Mouse (Mus musculus) limb, embryonic 11.5 days (tissue): ENCODE data around the gene Esyt2. TPM values are rescaled to one million over a fixed set of nuclear protein-coding genes. Genes with fewer than 3 reads are reported as not detected.
A peak's percentile ranks its signal among the peaks of the same experiment; 100 is the strongest.

Source experiments
- ATAC-seq: fragments of 200-750 bp; cut with Nextera tagmentation; 2 replicates; pipeline ENCODE4 v1.8.0; 2017; ENCODE audit warnings: low read depth; ENCODE audit not compliant: insufficient number of reproducible peaks, low FRiP score, low TSS enrichment
- DNase-seq: peaks from one replicate; pipeline ENCODE4 v3.0.0-alpha.2; 2015; ENCODE audit warnings: low spot score
- H3K27ac ChIP-seq: fragments of 300-500 bp; sonication (generic); replicated peaks from 2 replicates; pipeline ENCODE4 v1.5.1; 2014; ENCODE audit warnings: low read depth, mild to moderate bottlenecking, low read length
- H3K27me3 ChIP-seq: fragments of 300-500 bp; sonication (generic); 2 replicates; pipeline ENCODE4 v1.6.1; 2014; ENCODE audit warnings: mild to moderate bottlenecking, low read length, mixed read lengths; ENCODE audit not compliant: control insufficient read depth, insufficient read depth
- H3K36me3 ChIP-seq: fragments of 300-500 bp; sonication (generic); 2 replicates; pipeline ENCODE4 v1.6.1; 2014; ENCODE audit warnings: mild to moderate bottlenecking, low read length, moderate library complexity, mixed read lengths; ENCODE audit not compliant: control insufficient read depth, insufficient read depth
- H3K4me1 ChIP-seq: fragments of 300-500 bp; sonication (generic); 2 replicates; pipeline ENCODE4 v1.6.1; 2014; ENCODE audit warnings: low read length, mixed read lengths; ENCODE audit not compliant: control insufficient read depth, insufficient read depth
- H3K4me2 ChIP-seq: fragments of 300-500 bp; sonication (generic); 2 replicates; pipeline ENCODE4 v1.6.1; 2014; ENCODE audit warnings: low read depth, mild to moderate bottlenecking, moderate library complexity; ENCODE audit not compliant: severe bottlenecking
- H3K4me3 ChIP-seq: fragments of 300-500 bp; sonication (generic); 2 replicates; pipeline ENCODE4 v1.5.1; 2014; ENCODE audit warnings: low read depth, low read length
- H3K9ac ChIP-seq: fragments of 300-500 bp; sonication (generic); 2 replicates; pipeline ENCODE4 v1.6.1; 2014; ENCODE audit warnings: mild to moderate bottlenecking, low read length
- H3K9me3 ChIP-seq: fragments of 300-500 bp; sonication (generic); 2 replicates; pipeline ENCODE4 v1.6.1; 2016; ENCODE audit warnings: low read length; ENCODE audit not compliant: control insufficient read depth
- WGBS: fragments of 180-500 bp; shearing (Covaris S2); extraction: QIAGEN DNeasy Blood & Tissue Kit; methylation state at CpG from one replicate; pipeline ENCODE4 v1.1.7; 2014; 5-methylcytosine and 5-hydroxymethylcytosine counted together
- polyA plus RNA-seq: library from polyadenylated mRNA; unstranded; fragments of >200 nt; fragmentation: Nextera tagmentation; extraction: Ambion mirVana; gene quantifications from 2 replicates; pipeline ENCODE4 v1.2.1, GENCODE M21; 2014

Esyt2 gene
- polyA plus RNA-seq, 1 experiment from 2014 or later = 18.7 TPM

GRCm38 (mm10) chr12:116255636-116256035 lies 25.4 kb upstream of the Esyt2 start:
- H3K4me3 ChIP-seq = no peak overlapping the region
- no peaks in the 10 kb centered on the region for H3K27me3 ChIP-seq
- ATAC-seq (no peak), DNase-seq (no peak)
- H3K9me3 ChIP-seq = no peaks in the 10 kb centered on the region
- no peak overlapping the region for H3K4me2 ChIP-seq
- WGBS = 93% methylated on average over 11 of the region's 11 CpGs
- no peaks in the 10 kb centered on the region for H3K36me3 ChIP-seq
- no peak overlapping the region for H3K27ac ChIP-seq
- H3K9ac ChIP-seq = no peak overlapping the region
- H3K4me1 ChIP-seq = no peaks in the 10 kb centered on the region

GRCm38 (mm10) chr12:116258321-116258720 lies 22.7 kb upstream of the Esyt2 start:
- ATAC-seq (no peak), DNase-seq (no peak)
- Histone ChIP-seq H3K9ac (no peak overlapping the region), H3K27ac (no peak overlapping the region), H3K4me3 (no peak overlapping the region), H3K4me1 (no peaks in the 10 kb centered on the region), H3K4me2 (no peak overlapping the region), H3K36me3 (no peaks in the 10 kb centered on the region), H3K9me3 (no peaks in the 10 kb centered on the region), H3K27me3 (no peaks in the 10 kb centered on the region)
- WGBS = 78% methylated on average over 2 of the region's 2 CpGs

- H3K36me3 ChIP-seq = no peaks in the 10 kb centered on the region
- H3K4me3 ChIP-seq = peak within 1 kb of the TSS; percentile 64
- no peaks in the 10 kb centered on the region for H3K9me3 ChIP-seq
- WGBS = 3% methylated on average over 47 of the region's 47 CpGs
- H3K27me3 ChIP-seq = no peaks in the 10 kb centered on the region
- peak; percentile 89 for DNase-seq
- peak within 1 kb of the TSS; percentile 76 for H3K9ac ChIP-seq
- H3K27ac ChIP-seq = peak within 1 kb of the TSS; percentile 58; the same call in 1 of the 2 replicates
- ATAC-seq = peak; percentile 98
- H3K4me2 ChIP-seq = peak within 1 kb of the TSS; percentile 57
- no peaks in the 10 kb centered on the region for H3K4me1 ChIP-seq
These were observed 18.2 kb upstream of the Esyt2 start, which contains the start of gene Wdr60 for GRCm38 (mm10) chr12:116262555-116263341. Gene Wdr60 (minus strand): TSS chr12:116263022.

- Histone ChIP-seq H3K9me3 (no peaks in the 10 kb centered on the region), H3K27me3 (no peaks in the 10 kb centered on the region), H3K9ac (no peak overlapping the region), H3K4me1 (no peaks in the 10 kb centered on the region), H3K36me3 (no peaks in the 10 kb centered on the region), H3K4me3 (no peak overlapping the region), H3K27ac (no peak overlapping the region), H3K4me2 (no peak overlapping the region)
- DNase-seq = no peak
- no peak for ATAC-seq
- 95% methylated on average over 2 of the region's 2 CpGs for WGBS
These were observed 16.2 kb upstream of the Esyt2 start for GRCm38 (mm10) chr12:116264756-116265155.

- no peaks in the 10 kb centered on the region for H3K36me3 ChIP-seq
- no peaks in the 10 kb centered on the region for H3K27me3 ChIP-seq
- no peaks in the 10 kb centered on the region for H3K4me1 ChIP-seq
- H3K4me2 ChIP-seq = no peak overlapping the region
- 80% methylated on average over 2 of the region's 2 CpGs for WGBS
- H3K4me3 ChIP-seq = no peak overlapping the region
- DNase-seq = no peak
- H3K9me3 ChIP-seq = no peaks in the 10 kb centered on the region
- no peak overlapping the region for H3K9ac ChIP-seq
- no peak for ATAC-seq
- H3K27ac ChIP-seq = no peak overlapping the region
These were observed 15.7 kb upstream of the Esyt2 start for GRCm38 (mm10) chr12:116265275-116265674.

GRCm38 (mm10) chr12:116269450-116269849 lies 11.5 kb upstream of the Esyt2 start:
- H3K9me3 ChIP-seq = no peaks in the 10 kb centered on the region
- no peak overlapping the region for H3K9ac ChIP-seq
- no peak overlapping the region for H3K4me3 ChIP-seq
- no peaks in the 10 kb centered on the region for H3K4me1 ChIP-seq
- no peak overlapping the region for H3K4me2 ChIP-seq
- no peak overlapping the region for H3K27ac ChIP-seq
- H3K36me3 ChIP-seq = no peaks in the 10 kb centered on the region
- DNase-seq (no peak), ATAC-seq (no peak)
- WGBS = 78% methylated on average over 5 of the region's 5 CpGs
- H3K27me3 ChIP-seq = no peaks in the 10 kb centered on the region

- no peak overlapping the region for H3K4me2 ChIP-seq
- H3K9me3 ChIP-seq = no peaks in the 10 kb centered on the region
- ATAC-seq (no peak), DNase-seq (no peak)
- 89% methylated on average over 1 of the region's 1 CpGs for WGBS
- H3K27me3 ChIP-seq = no peaks in the 10 kb centered on the region
- H3K9ac ChIP-seq = no peak overlapping the region
- H3K27ac ChIP-seq = no peak overlapping the region
- no peaks in the 10 kb centered on the region for H3K36me3 ChIP-seq
- H3K4me3 ChIP-seq = no peak overlapping the region
- H3K4me1 ChIP-seq = no peaks in the 10 kb centered on the region
These were observed 10.5 kb upstream of the Esyt2 start for GRCm38 (mm10) chr12:116270538-116270937.

GRCm38 (mm10) chr12:116271071-116271470 lies 9.9 kb upstream of the Esyt2 start:
- no peak for ATAC-seq
- Histone ChIP-seq H3K9me3 (no peaks in the 10 kb centered on the region), H3K9ac (no peak overlapping the region), H3K36me3 (no peaks in the 10 kb centered on the region), H3K27me3 (no peaks in the 10 kb centered on the region), H3K27ac (no peak overlapping the region), H3K4me3 (no peak overlapping the region), H3K4me2 (no peak overlapping the region), H3K4me1 (no peaks in the 10 kb centered on the region)
- WGBS = 97% methylated on average over 2 of the region's 2 CpGs
- DNase-seq = no peak

GRCm38 (mm10) chr12:116273733-116274132 lies 7.3 kb upstream of the Esyt2 start:
- H3K36me3 ChIP-seq = no peaks in the 10 kb centered on the region
- H3K4me2 ChIP-seq = no peak overlapping the region
- H3K4me1 ChIP-seq = no peaks in the 10 kb centered on the region
- DNase-seq = no peak
- no peak overlapping the region for H3K4me3 ChIP-seq
- WGBS = 74% methylated on average over 1 of the region's 1 CpGs
- no peaks in the 10 kb centered on the region for H3K9me3 ChIP-seq
- no peak overlapping the region for H3K27ac ChIP-seq
- no peaks in the 10 kb centered on the region for H3K27me3 ChIP-seq
- no peak for ATAC-seq
- no peak overlapping the region for H3K9ac ChIP-seq
